Mouse (Mus musculus) liver, adult (tissue): Measurements from ENCODE around the gene Akap10.

Experiments used
- GATA4 ChIP-seq: IDR thresholded peaks from 2 replicates; pipeline ENCODE4 v1.6.1; 2014; ENCODE audit warnings: mild to moderate bottlenecking, low read length; ENCODE audit not compliant: insufficient replicate concordance

Akap10 gene

DNA sequence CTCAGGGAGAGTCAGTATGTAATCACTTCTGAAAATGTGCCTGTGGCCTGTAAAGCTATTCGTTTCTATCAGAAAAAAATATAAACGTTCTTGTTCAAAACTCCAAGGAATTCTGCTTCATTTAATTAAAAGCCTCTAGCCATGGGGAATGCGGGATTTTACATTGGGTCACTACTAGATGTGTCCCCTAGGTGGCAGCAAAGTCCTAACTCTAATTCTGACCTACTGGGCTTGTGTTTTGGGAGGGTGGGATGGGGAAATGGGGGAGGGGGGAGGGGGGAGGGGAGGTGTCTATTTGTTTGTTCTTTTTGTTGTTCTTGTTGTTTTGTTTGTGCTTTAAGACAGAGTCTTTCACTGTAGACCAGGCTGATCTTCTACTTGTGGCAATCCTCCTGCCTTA, 19.3 kb upstream of the Akap10 start:
- no peak for TF ChIP-seq GATA4

DNA sequence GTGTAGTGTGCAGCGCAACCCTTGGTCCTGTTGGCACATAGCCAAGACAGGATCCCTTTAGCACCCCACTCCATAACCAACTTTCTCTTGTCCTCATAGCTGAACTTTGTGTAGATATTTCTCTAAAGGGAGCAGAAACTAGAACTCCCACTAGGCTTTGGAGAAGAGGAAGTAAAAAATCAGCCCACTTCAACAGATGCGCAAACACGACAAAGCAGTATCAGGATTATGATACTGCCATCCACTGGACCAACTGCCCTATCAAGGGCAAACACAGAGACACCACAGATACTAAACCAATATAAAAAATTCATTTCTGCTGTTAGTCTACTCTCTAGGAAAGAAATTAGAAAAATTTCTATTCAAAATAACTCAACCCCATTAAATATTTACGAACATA, 16.6 kb upstream of the Akap10 start:
- no peak for TF ChIP-seq GATA4

DNA sequence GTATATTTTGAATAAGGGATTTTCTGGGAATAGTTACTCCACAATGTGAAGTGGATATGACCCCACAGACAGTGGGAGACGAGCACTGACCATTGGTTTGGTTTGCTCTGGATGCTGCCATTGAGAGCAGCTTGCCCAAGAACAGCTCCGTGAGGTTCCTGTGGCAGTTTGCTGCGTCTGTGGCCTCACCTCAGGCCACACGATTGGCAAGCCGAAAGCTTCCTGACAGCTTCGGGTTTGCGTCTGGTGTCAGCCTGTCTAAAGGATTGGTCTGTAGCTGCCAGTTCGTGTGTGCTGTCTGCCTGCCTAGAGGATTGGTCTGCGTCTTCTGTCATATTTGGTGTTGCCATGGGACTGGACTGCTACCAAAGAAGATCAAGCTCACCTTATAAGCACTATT, 14.4 kb upstream of the Akap10 start:
- TF ChIP-seq GATA4 = no peak

DNA sequence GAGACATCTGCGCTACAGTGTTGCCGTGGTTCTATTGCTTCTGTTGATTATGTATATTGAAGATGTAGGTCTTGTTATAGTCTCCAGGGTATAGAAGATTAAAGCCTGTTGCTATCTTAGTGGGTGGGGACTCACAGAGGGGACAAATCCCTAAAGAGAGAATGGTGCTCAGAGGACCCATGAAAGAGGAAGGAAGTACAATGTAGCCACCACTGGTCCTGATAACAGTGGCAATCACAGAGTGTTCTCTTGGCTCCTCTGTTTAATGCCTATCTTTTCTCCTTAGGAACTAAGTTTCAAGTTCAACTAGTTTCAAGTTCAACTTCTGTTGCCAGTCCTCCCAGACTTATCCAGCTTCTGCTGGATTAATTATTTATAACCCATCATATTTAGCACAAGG, 12.9 kb upstream of the Akap10 start:
- TF ChIP-seq GATA4 = no peak

DNA sequence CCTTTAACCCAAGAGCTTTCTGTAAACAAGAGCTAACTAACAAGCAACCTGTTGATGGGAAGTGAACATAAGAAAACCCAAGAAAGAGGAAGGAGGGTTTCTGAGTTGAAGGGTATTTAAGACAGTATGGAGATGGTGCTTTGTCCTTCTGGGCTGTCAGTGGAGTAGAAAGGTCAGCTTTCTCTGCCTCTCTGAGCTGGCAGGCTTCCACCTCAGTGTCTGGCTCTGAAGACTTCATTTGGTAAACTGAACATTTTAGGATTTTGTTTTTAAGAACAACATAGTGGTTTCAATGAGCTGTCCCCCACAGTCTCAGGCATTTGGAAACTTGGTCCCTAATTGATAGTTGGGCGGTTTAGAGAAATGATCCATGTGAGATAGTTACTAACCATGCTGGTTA, 7.7 kb upstream of the Akap10 start:
- no peak for TF ChIP-seq GATA4

DNA sequence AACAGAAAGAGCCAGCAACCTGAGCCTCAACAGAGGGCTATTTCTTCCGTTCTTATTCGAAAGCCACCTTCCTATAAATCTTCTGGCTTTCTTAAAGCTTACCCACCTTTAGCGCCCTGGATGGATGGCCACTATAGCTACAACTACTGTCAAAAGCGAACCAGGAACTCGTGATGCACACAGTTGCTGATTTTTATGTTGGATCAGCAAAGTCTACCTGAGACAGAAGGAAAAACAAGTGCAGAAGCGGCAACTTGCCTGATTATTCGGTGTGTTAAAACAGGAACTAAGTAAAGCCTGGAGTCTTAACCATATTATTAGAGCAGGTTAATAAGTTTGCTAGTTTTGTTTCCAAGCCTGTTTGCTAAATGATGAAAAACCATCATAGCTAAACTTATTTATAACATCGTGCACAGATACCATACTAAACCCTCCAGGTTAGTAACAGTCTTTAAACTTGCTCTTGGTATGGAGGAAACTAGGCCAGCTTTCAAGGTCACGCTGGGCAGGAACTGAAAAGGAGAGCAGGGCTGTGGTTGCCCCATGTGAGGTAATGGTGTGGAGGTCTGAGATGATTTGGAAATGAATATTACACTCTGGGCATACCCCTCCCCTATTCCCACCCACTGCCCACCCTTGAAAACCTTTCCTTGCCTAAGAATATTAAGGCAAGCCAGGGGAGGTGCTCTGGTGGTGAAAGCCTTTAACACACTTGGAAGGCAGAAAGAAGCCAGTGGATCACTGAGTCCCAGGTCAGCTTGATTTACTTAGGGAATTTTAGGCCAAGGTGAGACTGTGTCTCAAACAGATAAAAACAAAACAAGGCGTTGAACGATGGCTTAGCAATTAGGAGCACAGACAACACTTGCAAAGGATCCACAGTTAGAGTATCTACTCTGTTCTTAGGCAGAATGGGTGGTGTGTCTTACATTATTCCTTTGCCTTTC, 861 bp upstream of the Akap10 start:
- TF ChIP-seq GATA4 = no peak

DNA sequence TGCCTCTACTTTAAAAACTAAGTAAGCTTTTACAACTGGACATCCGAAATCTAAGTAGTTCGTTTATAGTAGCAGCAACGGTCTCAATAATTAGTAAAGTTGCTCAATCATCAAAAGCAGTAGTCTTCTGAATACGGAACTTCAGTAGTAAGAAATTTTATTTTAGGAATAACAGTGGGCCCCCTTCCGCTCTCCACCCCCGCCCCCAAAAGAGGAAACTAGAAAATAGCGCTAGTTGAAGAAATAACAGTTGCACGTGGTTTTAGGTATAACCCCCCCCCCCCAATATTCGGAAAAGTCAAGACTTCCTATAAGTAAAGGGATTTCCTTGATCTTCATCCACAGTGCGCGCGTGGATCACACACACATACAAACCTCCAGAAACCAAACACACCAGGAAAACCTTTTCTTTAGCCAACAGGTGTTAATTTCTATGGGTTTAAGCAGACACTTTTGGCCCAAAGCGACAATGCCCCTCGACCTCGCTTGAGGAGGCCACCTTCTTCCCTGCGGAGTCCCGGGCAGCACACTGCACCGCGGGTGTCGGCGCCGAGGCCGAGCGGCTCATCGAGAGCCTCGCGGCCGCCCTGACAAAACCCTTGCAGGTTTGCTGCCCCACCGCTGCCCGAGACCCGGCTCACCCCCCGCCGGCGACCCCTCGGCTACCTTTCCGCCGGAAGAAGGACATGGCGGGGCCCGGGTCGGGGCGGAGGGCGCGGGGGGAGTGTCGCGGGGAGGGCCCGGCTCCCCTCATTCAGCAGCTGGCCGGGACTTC, 542 bp downstream of the Akap10 start:
- no peak for TF ChIP-seq GATA4

DNA sequence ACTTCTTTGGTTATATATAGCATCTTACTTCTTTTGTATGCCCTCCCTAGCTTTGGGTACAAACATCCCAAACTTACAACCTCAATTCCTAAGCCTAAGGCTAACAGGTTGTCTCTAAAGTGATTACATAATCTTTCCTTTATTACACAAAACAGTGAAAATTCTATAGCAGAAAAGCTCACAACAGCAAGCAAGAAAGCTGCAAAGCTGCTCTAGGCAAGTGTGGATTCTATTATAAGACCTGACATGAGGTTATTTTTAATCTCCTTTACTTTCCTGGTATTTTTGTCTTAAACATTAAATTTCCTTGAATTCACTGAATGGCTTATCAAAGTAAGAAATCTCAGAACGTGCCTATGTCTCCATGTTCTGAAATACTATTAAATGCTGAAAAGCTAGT, 6.7 kb downstream of the Akap10 start:
- TF ChIP-seq GATA4 = no peak

DNA sequence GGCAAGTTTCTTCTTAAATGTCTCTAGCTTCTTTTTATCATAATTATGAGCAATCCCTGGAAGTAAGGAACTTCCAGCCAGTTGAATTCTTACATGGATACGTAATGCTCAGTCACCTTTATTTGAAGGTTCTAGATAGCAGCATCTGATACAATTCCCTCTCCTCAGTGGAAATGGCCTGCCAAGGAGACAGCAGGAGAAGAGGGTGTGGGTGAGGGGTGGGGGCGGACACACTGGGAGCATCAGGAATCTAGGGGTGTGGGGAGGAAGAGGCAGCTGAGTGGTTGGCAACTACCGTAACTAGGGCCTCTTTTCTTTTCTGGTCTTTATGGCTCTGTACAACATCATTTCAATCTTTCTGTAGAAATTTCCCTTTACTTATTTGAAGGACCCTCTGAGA, 10.3 kb downstream of the Akap10 start:
- no peak for TF ChIP-seq GATA4

DNA sequence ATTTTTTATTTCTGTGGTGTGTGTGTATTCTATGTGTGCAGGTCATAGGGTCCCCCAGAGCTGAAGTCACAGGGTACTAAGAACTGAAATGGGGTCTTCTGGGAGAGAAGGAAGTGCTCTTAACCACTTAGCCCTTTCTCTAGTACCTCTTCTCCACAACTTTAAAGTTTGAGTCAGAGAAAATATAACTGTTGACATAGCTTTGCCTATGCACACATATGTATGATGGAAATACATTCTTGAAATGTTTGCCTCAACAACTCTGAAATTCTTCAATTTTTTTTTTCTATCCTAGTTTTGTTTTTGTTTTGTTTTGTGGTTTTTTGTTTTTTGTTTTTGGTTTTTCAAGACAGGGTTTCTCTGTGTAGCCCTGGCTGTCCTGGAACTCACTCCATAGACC, 21.7 kb downstream of the Akap10 start:
- TF ChIP-seq GATA4 = no peak

DNA sequence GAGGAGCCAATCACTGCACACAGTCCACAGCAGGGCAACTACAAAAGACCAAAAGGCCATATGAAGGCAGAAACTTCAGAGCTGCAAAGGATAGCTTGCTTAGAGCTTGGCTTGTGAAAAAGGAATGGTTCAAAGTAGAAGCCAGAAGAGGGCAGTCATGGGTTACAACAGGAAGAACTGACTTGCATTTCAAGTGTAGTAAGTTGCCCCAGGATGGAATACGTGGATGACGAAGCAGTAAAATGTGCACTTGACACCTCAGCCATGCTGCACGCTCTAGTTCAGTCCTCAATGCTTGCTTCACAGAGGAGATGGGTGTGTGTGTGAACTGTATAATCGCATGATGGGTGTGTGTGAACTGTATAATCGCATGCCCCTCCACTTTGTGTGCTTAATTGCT, 47.9 kb downstream of the Akap10 start:
- no peak for TF ChIP-seq GATA4

DNA sequence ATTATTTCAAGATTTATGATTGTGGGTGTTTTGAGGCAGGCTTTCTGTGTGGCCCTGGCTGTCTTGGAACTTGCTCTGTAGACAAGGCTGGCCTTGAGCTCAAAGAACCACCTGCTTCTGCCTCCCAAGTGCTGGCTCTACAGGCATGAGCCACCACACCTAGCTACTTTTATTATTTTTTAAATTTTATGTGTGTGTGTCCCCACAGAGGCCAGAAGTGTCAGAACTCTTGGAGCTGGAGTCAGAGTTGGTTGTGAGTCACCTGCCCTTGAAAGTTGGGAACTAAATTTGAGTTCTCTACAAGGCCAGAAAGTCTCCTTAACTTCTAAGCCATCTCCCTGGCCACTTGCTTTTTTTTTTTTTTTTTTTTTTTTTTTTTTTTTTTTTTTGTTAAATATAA, 50.1 kb downstream of the Akap10 start:
- TF ChIP-seq GATA4 = no peak

DNA sequence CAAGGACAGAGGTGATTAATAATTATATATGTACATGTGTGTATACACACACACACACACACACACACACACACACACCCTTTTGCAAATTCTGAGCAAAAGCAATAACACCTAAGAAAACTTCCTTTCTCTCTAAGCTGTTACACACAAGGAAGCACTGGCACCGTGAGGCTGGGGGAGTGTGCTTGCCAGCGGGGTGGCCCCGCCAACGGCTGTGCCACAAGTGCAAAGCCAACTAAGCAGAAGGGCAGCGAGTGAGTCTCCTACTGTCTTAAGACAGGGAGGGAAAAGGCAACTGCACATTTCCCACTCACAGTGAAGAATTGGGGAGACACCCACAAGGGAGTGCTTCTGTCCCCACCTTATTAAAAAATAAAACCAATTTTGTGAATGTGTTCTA, 58.2 kb downstream of the Akap10 start:
- TF ChIP-seq GATA4 = no peak

DNA sequence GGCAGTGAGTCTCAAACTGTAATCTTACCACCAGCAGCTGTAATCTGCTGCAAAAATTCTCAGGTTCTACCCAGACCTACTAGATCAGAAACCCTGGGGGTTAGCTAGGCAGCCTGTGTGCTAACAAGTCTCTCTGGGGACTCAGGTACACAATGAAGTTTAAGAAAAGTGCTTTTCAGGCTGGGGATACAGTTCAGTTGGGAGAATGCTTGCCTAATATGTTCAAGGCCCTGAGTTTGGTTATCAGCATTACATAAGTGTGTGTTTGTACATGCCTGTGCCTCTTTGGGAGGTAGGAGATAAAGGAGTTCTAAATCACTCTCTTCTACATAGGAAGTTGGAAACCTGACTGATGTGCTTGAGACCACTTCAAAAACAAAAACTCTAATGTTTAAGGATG, 63.2 kb downstream of the Akap10 start:
- peak; percentile 35; the same call in 1 of the 2 replicates for TF ChIP-seq GATA4

DNA sequence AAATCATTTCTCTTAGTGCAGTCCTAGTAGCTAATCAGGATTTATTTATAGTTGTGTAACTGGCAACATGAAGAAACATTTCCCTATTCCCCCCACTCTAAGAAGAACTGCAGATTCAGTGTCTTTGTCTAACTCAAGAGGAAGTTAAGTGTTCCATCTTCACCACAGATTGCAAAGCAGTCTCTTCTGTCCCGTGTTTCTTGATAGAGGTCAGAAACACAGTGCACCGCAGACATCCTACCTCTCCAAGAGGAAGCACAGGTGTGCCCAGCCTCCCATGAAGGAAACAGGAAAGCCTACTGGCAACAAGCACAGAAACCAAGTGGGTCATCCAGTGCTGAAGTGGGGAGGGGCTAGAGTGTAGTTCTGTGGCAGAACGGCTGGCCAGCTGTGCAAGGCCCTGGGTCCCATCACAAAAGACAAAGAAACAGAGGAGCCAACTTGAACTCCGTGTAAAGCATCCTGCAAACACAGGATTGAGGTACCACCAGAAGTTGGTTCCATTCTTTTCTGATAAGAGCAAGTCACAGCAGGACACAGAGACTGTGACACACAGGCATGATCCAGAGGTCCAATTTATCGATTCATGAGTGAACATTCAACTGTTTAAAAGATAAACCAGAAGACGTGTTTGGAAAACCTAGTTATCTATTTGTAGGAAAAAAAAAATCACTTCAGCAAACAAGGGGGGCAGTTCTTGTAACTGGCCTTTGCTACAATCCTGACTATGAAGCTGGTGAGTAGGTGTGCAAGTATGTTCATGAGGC, 68.1 kb downstream of the Akap10 start:
- TF ChIP-seq GATA4 = peak; percentile 71; the same call in 1 of the 2 replicates
